Mouse (Mus musculus): ENCODE measurements at regions not wholly inside any gene's neighbourhood (a gene's known extent, or its start where the extent isn't known, plus 50 kb on each side); places are given as distances from the start of the nearest gene placed in this dataset.
A peak's percentile ranks its signal among the peaks of the same experiment; 100 is the strongest.

DNA sequence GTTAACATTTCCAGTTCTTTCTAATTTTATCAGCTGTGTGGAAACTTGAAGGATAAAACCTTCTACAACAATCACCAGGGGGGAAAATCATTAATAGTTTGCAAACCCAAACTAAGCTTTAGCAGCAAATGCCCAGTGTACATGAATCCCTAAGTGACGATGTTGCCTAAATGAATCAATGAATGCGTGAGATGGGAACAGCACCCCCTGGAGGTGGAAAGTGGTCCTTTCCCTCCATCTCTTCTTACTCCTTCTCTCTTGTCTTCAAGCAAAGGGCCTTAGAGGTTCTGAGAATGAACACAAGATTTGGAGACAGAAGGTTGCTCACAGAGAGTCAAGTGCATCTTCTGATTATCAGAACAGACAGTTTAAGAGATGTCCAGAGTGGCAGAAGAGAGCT, 129.1 kb upstream of the Daam1 start:
- TF ChIP-seq CTCF (conservative IDR thresholded peaks at IDR 0.05; ENCODE audit: low read length) (peak; percentile 53), POU5F1 (IDR thresholded peaks at IDR 0.05; ENCODE audit: borderline replicate concordance, low read length) (no peak)
